Mouse (Mus musculus) cerebellum, postnatal 36 days (tissue): Measurements from ENCODE around the gene Mcpt2.
"Not testable (repeated sequence)": the region's sequence is repeated elsewhere in the genome, so short reads cannot be mapped to it uniquely, and the experiment has no call there.

Experiments used
- DNase-seq, 2 experiments: peaks; one replicate each; pipeline ENCODE4 v3.0.0; 2021 to 2022; ENCODE audit warnings: mixed read lengths in 2 of 2

Gene Mcpt2

GRCm38 (mm10) chr14:56041792-56042191, at the start of gene Mcpt2:
Mcpt2 (plus strand) TSS chr14:56042041.
- not testable (repeated sequence) for DNase-seq

- DNase-seq: no peak
These were observed 28.7 kb upstream of the Mcpt2 start for GRCm38 (mm10) chr14:56013147-56013546.

GRCm38 (mm10) chr14:56013924-56014323, 27.9 kb upstream of the Mcpt2 start:
- DNase-seq: no peak

- not testable (repeated sequence) for DNase-seq
These were observed 24.2 kb upstream of the Mcpt2 start, which contains the start of gene Mcpt1 for GRCm38 (mm10) chr14:56017671-56018070. Mcpt1 (plus strand) TSS chr14:56017971.

- DNase-seq: no peak
These were observed 22.4 kb upstream of the Mcpt2 start for GRCm38 (mm10) chr14:56019446-56019845.

- not testable (repeated sequence) for DNase-seq
These were observed 20.5 kb upstream of the Mcpt2 start for GRCm38 (mm10) chr14:56021305-56021704.

- not testable (repeated sequence) for DNase-seq
These were observed 11.4 kb upstream of the Mcpt2 start, which contains the start of gene Mcpt9 for GRCm38 (mm10) chr14:56030395-56030794. Mcpt9 (minus strand) TSS chr14:56030495.

- no peak for DNase-seq
These were observed 7.4 kb upstream of the Mcpt2 start for GRCm38 (mm10) chr14:56034433-56034832.

GRCm38 (mm10) chr14:56055408-56055807, 13.6 kb downstream of the Mcpt2 start:
- no peak for DNase-seq

GRCm38 (mm10) chr14:56057722-56058121, 15.9 kb downstream of the Mcpt2 start:
- no peak for DNase-seq

GRCm38 (mm10) chr14:56062213-56062612, 20.4 kb downstream of the Mcpt2 start, which contains the start of gene Mcpt4:
Mcpt4 (minus strand) TSS chr14:56062313.
- DNase-seq: not testable (repeated sequence)

- peak; percentile 50 to 51 for DNase-seq
These were observed 40.2 kb downstream of the Mcpt2 start for GRCm38 (mm10) chr14:56082016-56082415.

GRCm38 (mm10) chr14:56085167-56085566, 43.3 kb downstream of the Mcpt2 start, which contains the start of gene Mcpt8:
Mcpt8 (minus strand) TSS chr14:56085273.
- no peak for DNase-seq

- DNase-seq: no peak
These were observed 44.9 kb downstream of the Mcpt2 start for GRCm38 (mm10) chr14:56086711-56087110.

- DNase-seq: no peak
These were observed 51.5 kb downstream of the Mcpt2 start for GRCm38 (mm10) chr14:56093353-56093752.
